Mouse (Mus musculus): ENCODE measurements around the gene Rlf. TPM values are rescaled to one million over a fixed set of nuclear protein-coding genes. Genes with fewer than 3 reads are reported as not detected.

The Rlf gene
- polyA plus RNA-seq, 1 experiment from 2014 or later, result 25.5 TPM

Other genes starting within 250 kb of the Rlf start
- gene Smap2, start 197.8 kb downstream of the Rlf start, polyA plus RNA-seq (2014; fragmentation: Nextera tagmentation; extraction: Ambion mirVana), result 57.3 and 61.4 TPM in 2 replicates
- 17.0 and 17.1 TPM in 2 replicates for gene Col9a2, start 175.7 kb downstream of the Rlf start, polyA plus RNA-seq (2014; fragmentation: Nextera tagmentation; extraction: Ambion mirVana)
- gene Zmpste24, start 116.8 kb downstream of the Rlf start, polyA plus RNA-seq (2014; fragmentation: Nextera tagmentation; extraction: Ambion mirVana), result 22.1 and 25.1 TPM in 2 replicates
- gene Tmco2, start 105.9 kb downstream of the Rlf start, polyA plus RNA-seq (2014; fragmentation: Nextera tagmentation; extraction: Ambion mirVana), result not detected in 2 replicates
- gene Gm12888, start 109.8 kb upstream of the Rlf start, polyA plus RNA-seq (2014; fragmentation: Nextera tagmentation; extraction: Ambion mirVana), result not detected in 2 replicates
- gene Gm12886, start 208.0 kb upstream of the Rlf start, polyA plus RNA-seq (2014; fragmentation: Nextera tagmentation; extraction: Ambion mirVana), result not detected in 2 replicates

Measured in hindbrain, embryonic 14.5 days (tissue).